Mouse (Mus musculus): ENCODE measurements around the gene Ogdh. TPM values are rescaled to one million over a fixed set of nuclear protein-coding genes. Genes with fewer than 3 reads are reported as not detected.
A peak's percentile ranks its signal among the peaks of the same experiment; 100 is the strongest.
"Not testable (repeated sequence)": the region's sequence is repeated elsewhere in the genome, so short reads cannot be mapped to it uniquely, and the experiment has no call there.

Ogdh gene
- total RNA-seq, 2 experiments from 2014 or later: 74.2 to 99.3 TPM

GRCm38 (mm10) chr11:6364581-6365275 is 73.3 kb downstream of the Ogdh start:
- no peak for ATAC-seq (ENCODE audit: poor library complexity, severe bottlenecking)

- ATAC-seq (ENCODE audit: poor library complexity, severe bottlenecking): peak; percentile 99
Measured at GRCm38 (mm10) chr11:6365885-6366284, 74.5 kb downstream of the Ogdh start.

GRCm38 (mm10) chr11:6366434-6366833 is 75.0 kb downstream of the Ogdh start:
- ATAC-seq (ENCODE audit: poor library complexity, severe bottlenecking): no peak

GRCm38 (mm10) chr11:6367156-6367555 is 75.7 kb downstream of the Ogdh start:
- ATAC-seq (ENCODE audit: poor library complexity, severe bottlenecking): no peak

GRCm38 (mm10) chr11:6367986-6368385 is 76.6 kb downstream of the Ogdh start:
- ATAC-seq (ENCODE audit: poor library complexity, severe bottlenecking): not testable (repeated sequence)

- no peak for ATAC-seq (ENCODE audit: poor library complexity, severe bottlenecking)
Measured at GRCm38 (mm10) chr11:6371376-6372155, 80.1 kb downstream of the Ogdh start.

GRCm38 (mm10) chr11:6372784-6373183 is 81.4 kb downstream of the Ogdh start:
- no peak for ATAC-seq (ENCODE audit: poor library complexity, severe bottlenecking)

GRCm38 (mm10) chr11:6380916-6381315 is 89.5 kb downstream of the Ogdh start:
- no peak for ATAC-seq (ENCODE audit: poor library complexity, severe bottlenecking)

GRCm38 (mm10) chr11:6388126-6388725 is 96.8 kb downstream of the Ogdh start:
- no peak for ATAC-seq (ENCODE audit: poor library complexity, severe bottlenecking)

GRCm38 (mm10) chr11:6388726-6389413 is 97.4 kb downstream of the Ogdh start, which contains the start of gene Zmiz2:
Zmiz2 (plus strand) TSS chr11:6389074.
- peak; percentile 92 for ATAC-seq (ENCODE audit: poor library complexity, severe bottlenecking)

GRCm38 (mm10) chr11:6389483-6389921 is 98.1 kb downstream of the Ogdh start:
- ATAC-seq (ENCODE audit: poor library complexity, severe bottlenecking): no peak

GRCm38 (mm10) chr11:6390376-6391053 is 99.1 kb downstream of the Ogdh start:
- no peak for ATAC-seq (ENCODE audit: poor library complexity, severe bottlenecking)

- peak; percentile 22; the same call in 1 of the 2 replicates for ATAC-seq (ENCODE audit: poor library complexity, severe bottlenecking)
Measured at GRCm38 (mm10) chr11:6391516-6392276, 100.3 kb downstream of the Ogdh start.

- no peak for ATAC-seq (ENCODE audit: poor library complexity, severe bottlenecking)
Measured at GRCm38 (mm10) chr11:6392857-6393256, 101.4 kb downstream of the Ogdh start.

- ATAC-seq (ENCODE audit: poor library complexity, severe bottlenecking): no peak
Measured at GRCm38 (mm10) chr11:6393866-6394265, 102.4 kb downstream of the Ogdh start.

- ATAC-seq (ENCODE audit: poor library complexity, severe bottlenecking): no peak
Measured at GRCm38 (mm10) chr11:6395565-6395964, 104.1 kb downstream of the Ogdh start.

- no peak for ATAC-seq (ENCODE audit: poor library complexity, severe bottlenecking)
Measured at GRCm38 (mm10) chr11:6398141-6398540, 106.7 kb downstream of the Ogdh start.

GRCm38 (mm10) chr11:6402515-6403510 is 111.4 kb downstream of the Ogdh start:
- ATAC-seq (ENCODE audit: poor library complexity, severe bottlenecking): peak; percentile 78

Data from megakaryocyte, adult 5-6 weeks (primary cell).